Mouse (Mus musculus) monocyte, adult 2 months (primary cell): ENCODE results near the gene Wbp11.
"Not testable (repeated sequence)": the region's sequence is repeated elsewhere in the genome, so short reads cannot be mapped to it uniquely, and the experiment has no call there.

Experiments
- DNase-seq, 2 experiments: peaks; one replicate each; pipeline ENCODE4 v3.0.0; 2022; ENCODE audit warnings: low spot score in 2 of 2, low read depth in 1 of 2

Gene Wbp11

DNA sequence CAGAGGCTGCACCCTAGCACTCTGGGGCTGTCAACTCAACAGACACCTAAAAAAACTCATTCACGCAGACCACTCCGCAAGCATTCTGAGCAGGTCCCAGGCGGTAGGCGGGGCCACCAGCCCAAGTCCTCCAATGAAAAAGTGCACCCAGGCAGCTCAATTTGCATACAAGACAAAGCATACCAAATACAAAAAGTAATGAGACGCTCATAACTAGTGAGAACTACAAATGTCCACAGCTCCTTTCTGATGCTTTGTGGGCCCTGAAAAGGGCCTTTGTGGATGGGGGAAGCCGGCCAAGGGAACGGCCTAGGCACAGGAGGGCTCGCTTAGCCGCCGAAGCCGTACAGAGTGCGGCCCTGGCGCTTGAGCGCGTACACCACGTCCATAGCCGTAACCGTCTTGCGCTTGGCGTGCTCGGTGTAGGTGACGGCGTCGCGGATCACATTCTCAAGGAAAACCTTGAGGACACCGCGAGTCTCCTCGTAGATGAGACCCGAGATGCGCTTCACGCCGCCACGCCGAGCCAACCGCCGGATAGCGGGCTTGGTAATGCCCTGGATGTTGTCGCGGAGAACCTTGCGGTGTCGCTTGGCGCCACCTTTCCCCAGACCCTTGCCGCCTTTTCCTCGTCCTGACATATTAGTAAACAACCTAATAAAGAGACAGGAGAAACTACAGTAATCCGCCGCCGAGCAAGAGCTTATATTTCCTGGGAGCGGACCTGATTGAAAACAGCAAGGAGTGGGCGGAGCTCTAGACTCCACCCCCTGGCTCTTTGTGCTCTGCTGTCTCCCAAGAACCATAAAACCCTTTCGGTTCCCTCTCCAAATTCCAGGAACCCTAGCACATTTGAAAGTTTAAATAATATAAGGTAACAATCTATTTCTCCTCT, 24.0 kb downstream of the Wbp11 start, which contains the start of gene Hist4h4:
Gene Hist4h4 (minus strand): TSS at position 677 of the 895 bp plus-strand sequence.
- peak; percentile 75 to 86 for DNase-seq

DNA sequence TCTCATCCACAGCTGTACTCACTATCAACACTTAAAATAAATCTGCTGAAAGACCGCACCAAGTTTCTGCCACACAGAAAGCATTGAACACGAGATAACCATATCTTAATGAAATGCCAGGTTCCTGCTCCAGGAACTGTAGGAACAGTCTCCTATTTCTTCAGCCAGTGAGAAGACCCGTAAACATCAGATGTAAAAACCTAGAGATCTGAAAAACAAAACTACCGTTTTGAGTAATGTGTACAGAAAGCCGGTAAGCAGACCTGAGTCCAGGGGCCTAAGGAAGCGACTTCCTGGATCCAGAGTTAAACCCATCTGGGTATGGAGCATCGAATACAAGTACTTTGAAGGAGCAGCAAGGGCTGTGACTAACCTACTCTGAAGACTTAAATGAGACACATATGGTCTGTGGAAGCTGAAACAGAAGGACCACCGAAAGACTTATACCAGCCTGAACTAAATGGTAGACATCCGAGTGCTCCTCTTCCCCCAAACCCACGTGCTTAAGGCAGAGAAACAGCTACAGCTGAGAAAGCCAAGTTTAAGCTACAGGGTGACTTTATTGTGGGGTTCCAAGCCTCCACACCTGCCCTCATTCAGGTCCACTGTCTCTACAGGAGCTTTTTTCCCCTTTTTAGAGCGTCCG, 24.8 kb downstream of the Wbp11 start:
- no peak for DNase-seq

DNA sequence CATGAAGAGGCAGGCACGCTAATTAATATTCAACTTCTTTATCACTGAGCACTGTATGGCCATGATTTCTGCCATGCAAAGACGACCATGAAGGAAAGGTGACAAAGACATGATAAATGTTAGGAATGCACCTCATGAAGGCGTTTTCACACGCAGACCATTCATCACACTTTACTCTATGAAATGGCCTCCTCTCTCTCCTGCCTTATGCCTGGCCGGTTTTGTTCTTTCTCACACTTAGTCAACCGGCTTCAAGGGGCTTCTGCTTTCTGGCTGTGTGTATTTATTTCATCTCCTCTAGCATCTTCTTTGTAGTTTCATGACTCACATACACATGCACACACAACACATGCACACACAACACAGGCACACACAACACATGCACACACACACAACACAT, 26.8 kb downstream of the Wbp11 start:
- no peak for DNase-seq

DNA sequence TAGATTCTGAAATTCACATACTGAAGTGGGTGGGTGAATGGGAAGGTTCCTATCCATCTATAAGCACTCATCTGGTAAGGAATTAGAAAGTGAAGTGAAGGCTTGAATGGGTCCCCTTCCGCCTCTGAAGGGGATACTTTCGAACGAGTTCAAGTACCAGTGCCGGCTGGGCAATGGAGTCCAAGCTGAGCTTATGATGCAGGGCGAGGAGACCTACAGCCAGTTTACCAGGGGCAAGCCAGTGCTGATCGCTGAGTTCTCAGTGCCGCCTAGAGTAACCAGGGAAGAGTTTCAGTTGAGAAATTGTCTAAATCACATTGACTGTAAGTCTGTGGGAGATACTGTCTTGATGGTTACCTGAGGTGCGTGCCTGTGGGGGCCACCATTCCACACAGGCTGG, 27.3 kb downstream of the Wbp11 start:
- no peak for DNase-seq

DNA sequence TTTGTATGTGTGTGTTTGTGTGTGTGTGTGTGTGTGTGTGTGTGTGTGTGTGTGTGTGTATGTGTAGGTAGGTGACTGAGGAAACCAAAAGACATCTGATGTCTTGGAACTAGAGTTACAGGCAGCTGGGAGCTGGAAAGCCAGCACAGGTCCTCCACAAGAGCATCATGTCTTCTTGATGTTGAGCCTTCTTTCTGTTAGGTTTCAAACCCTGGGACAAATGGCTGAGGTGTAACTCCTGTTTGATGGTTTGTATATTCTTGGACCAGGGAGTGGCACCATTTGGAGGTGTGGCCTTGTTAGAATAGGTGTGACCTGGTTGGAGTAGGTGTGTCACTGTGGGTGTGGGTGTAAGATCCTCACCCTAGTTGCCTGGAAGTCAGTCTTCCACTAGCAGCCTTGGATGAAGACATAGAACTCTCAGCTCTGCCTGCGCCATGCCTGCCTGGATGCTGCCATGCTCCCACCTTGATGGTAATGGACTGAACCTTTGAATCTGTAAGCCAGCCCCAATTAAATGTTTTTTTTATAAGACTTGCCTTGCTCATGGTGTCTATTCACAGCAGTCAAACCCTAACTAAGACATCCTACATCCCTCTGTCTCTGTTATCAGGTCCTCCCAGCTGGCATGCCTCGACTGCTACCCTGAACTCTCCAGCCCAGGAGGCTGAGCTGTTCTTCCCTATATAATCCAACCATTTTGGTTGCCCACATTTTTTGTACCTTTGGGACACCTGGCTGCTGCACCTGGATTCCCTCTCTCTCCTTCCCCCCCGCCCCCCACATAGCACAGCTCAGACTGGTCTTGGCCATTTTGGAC, 29.9 kb downstream of the Wbp11 start:
- DNase-seq = not testable (repeated sequence)

DNA sequence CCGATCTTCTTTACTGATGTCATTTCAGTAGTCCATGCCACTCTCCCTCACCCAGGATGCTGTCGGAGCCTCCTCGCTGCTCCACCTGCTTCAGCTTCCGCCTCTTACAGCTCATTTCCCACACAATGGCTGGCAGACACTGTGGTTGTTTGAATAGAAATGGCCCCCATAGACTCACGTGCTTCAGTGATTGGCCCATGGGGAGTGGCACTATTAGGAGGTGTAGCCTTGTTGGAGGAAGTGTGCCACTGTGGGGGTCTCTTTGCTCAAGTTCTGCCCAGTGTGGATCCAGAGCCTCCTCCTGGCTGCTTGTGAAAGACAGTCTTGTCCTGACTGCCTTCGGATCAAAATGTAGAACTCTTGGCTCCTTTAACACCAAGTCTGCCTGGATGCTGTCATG, 32.2 kb downstream of the Wbp11 start:
- no peak for DNase-seq

DNA sequence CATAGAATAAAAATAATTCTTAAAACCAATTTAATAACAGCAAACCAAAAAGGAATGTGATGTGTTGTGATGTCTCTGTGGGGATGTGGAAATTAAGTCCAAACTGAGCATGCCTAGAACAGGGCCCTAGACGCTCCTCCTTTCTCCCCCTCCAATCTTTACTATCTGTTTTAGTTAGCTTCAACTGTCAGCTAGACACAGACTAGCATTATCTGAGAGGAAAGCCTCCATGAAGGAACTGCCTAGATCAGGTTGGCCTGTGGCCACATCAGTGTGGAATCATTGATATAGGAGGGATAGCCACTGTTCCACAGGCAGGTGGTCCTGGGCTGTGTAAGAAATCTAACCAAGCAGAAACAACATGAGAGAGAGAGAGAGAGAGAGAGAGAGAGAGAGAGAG, 32.9 kb downstream of the Wbp11 start:
- no peak for DNase-seq

DNA sequence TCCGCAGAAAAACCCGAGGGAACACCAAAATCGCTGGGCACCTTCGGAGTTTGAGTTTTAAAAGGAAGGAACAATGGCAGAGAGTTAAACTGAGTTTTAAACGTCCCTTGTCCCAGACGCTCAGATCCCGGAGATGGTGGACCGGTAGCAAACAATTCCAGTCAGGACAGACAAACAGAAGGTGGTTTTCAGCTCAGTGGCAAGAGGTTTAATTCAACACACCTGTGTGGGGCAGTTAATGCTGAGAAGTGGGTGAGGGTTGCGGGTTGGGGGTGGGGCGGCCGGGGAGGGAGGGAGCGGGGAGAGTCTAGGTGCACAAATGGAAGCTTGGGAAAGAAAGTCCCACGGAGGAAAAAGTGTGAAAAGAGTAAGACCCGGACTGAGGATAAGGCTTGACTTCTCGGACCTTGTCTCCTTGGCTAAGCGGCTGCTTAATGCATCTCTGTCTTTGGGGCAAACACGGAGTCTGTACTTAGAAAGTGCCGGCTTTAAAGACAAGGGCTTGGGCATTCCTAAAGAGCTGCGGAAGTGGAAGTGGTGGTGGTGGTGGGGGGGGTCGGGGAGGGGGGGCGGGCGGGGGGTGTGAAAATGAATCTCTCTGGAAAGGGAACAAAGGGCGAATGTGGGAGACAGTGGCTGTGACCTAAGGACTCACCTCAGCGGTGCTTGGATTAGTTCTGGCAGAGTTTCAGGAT, 34.1 kb downstream of the Wbp11 start:
- DNase-seq = no peak

DNA sequence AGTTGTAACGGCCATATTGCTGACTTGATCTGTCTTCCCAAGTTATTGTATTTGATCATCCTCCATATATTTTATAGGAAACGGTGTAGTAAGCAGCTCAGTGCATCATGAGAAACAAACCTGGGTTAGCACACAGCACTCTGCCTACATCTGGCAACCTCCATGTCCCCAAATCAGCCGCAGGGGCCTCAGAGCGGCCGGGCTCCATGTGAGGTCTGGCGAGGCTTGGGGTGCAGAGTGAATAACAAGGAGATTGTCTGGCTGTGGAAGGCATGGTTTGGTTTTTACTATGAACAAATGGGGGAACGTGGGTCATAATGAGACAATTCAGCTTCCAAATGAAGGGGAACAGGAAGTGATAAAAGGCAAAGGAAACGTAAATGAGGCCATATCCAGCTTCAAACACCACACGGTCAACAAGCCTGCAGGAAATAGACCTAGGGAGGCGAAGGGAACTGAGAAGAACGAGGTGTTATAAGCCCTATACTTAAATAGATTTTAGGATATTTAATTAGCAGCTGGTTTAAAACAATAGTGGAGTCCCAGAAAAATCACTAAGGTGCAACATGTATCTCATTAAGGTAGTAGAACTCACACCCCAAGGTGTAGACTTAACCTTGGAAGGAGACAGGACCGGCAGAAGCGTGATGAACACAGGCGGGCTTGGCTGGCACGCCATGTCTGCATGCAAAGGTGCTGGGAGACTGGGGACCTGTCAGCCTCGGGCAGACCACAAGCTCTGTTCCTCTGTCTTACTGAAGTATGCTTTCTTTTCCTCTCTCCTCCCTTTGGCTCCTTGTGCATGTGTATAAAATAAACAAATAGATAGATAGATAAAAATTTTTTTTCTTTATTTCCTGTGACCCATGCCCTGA, 34.9 kb downstream of the Wbp11 start:
- no peak for DNase-seq

DNA sequence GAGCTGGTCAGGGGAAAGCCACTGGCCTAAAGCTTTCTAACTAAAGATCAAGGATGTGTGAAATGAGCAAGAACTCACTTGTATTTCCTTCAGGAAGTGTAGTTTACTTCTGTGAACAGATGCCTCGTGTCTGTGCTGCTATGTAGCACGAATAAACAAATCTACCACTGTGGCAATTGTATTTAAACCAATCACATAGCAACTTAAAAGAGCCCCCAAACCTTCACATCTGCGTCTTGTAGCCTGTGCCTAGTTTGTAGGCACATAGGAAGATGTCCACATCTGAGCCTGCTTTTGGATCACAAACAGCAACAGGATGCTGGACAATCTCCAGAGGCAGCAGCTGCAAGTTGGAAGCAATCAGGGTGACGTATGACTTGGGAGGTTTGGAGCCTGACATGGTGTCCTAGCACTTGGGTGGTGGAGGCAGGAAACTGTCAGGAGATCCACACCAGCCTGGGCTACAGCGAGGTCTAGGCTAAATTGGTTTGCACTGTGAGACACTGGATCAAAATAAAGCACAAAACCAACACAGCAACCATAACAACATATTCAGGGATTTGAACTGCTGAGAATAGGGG, 38.6 kb downstream of the Wbp11 start:
- DNase-seq = no peak

DNA sequence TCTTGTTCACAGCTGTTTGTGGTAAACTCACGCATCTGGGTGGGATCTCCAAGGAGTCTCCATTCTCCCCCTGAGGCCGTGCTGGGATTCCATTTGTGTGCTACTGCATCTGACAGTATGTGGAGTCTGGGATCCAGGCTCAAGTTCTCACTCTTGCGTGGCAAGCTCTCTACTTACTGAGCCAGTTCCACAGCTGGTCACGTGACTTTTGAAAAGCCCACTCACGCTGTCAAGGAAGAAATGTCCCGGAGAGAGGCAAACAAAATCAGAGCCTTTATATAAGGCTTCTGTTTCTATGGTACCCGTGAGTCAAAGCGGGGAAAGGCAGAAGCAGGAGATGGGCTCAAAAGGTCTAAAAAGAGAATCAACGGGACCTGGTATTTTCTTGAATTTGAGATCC, 45.3 kb downstream of the Wbp11 start:
- no peak for DNase-seq

DNA sequence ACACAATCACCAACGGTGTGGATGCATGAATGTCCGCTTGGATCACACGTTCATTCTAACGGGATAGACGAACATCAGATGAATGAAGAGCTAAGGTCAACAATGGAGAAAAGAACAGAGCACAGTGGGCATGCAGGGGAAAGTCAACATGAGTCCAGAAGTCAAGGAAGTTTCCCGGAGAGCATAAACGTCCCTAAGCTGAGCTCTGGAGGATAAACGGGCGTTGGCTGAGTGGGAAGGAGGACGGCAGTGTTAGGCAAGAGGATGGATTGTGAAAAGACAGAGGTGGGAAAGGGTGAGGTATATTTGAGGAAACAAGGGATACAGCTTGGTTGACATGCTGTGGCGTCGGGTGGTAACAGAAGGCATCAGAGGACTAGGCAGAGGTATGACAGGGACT, 45.9 kb downstream of the Wbp11 start:
- DNase-seq = no peak

DNA sequence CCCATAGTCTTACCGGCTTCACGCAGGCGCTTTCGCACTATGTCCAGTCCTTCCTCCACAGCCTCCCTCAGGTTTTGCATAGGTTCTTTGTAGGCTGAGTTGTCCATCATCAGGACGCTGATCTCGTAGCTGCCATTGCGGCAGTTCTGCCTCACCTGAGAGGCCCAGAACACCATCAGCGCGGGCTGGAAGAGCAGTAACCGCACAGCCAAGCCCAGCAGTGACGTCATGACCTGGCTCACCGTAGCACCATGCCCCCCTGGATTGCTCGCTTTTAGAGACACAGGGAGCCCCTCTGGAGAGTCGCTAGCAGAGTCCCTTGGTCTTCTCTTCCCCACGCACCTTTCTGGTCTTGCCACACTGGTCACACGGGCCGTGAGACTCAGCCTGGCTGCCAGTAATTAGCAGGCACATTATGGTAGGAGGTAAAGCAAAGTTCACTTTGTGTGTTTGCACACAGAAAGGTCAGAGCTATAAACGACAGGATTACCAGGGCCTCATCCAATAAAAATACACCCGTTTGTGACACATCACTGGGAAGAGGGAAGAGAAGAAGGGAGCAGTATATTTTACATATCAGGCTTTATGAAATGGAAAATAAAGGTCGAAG, 46.6 kb downstream of the Wbp11 start, which contains the start of gene Gucy2c:
Gene Gucy2c (minus strand): TSS at position 389 of the 610 bp plus-strand sequence.
- DNase-seq = no peak

DNA sequence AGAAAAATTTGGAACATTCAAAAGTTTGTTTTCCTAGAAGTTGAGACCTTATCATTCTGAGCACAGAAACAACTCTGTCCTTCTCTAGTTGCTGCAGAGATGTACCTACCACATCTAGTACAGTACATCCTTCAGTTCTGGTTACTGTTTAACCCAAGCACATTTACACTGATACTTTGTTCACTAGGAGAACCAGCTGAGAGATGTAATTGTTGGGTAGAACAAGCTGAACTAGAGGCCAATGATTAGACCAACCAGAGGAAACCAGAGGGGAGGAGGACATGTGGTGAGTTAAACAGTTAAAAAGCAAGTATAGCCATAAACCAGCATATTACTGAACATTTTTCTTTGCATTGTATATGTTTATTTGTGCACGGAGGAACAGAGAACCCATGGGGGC, 51.6 kb downstream of the Wbp11 start:
- DNase-seq = no peak

DNA sequence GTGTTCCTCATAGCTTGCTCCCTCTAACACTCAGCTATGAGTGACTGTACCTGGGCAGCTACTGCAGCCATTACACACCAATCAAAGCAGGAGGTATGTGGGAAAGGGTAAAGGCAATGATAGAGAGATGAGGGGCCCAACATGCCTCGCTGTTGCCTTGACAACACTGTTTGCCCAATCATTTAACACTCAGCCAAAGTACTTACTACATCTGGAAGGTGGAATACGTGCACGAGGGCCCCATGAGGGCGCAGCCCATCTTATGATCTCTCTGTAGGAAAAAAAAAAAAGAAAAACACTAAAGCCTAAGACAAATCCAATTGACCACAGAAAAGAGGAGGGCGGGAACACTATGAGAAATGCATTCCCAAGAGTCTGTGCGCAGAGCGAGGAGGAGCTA, 58.2 kb downstream of the Wbp11 start:
- DNase-seq = no peak

DNA sequence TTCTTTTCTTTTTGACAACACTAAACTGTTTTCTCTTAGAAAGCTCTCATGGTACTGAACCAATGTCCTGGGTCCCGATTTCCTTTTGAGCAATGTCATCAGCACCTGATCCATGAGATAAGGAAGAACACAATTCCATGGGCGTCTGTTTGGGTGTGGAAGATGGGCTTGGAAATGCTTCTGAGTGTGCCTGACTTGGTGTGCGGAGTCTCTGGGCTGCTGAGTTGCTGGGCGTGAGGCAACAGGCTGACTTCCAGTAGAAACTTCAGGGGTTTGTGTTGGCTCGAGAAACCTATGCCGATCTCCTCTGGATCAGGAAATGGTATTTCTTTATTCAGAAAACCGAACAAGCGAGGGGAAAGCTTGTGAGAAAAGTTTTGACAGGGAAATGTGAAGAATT, 58.9 kb downstream of the Wbp11 start:
- DNase-seq = no peak

DNA sequence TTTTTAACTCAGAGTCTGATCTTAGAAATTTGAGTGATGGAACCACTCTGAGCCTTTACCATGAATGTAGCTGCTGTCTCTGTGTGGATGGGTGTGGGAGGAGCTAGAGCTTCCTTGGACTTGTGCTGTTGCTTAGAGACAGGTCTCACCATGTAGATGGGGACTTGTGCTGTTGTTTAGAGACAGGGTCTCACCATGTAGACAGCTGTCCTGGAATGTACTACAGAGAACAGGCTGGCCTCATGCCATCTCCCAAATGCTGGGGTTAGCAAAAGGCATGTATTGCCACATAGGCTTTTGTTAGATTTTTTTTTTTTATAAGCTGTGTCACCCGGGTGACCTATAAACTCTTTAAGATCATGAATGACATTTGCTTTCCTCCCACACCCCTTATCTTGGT, 64.1 kb downstream of the Wbp11 start:
- no peak for DNase-seq
